Mouse (Mus musculus) midbrain, embryonic 14.5 days (tissue): ENCODE data around the gene Ccdc63. TPM values are rescaled to one million over a fixed set of nuclear protein-coding genes. Genes with fewer than 3 reads are reported as not detected.

ENCODE experiments used
- ATAC-seq: fragments of 200-750 bp; cut with Nextera tagmentation; 2 replicates; pipeline ENCODE4 v1.8.0; 2017; ENCODE audit warnings: moderate number of reproducible peaks, moderate library complexity; ENCODE audit not compliant: low FRiP score, low TSS enrichment
- DNase-seq: peaks from one replicate; pipeline ENCODE4 v3.0.0-alpha.2; 2015
- H3K27ac ChIP-seq: fragments of 300-500 bp; sonication (generic); replicated peaks from 2 replicates; pipeline ENCODE4 v1.5.1; 2014; ENCODE audit warnings: mild to moderate bottlenecking, low read depth, low read length, moderate library complexity
- H3K27me3 ChIP-seq: fragments of 300-500 bp; sonication (generic); 2 replicates; pipeline ENCODE4 v1.6.1; 2014; ENCODE audit warnings: low read length, control low read depth, mixed read lengths; ENCODE audit not compliant: control insufficient read depth, insufficient read depth
- H3K36me3 ChIP-seq: fragments of 300-500 bp; sonication (generic); 2 replicates; pipeline ENCODE4 v1.6.1; 2014; ENCODE audit warnings: low read length, control low read depth; ENCODE audit not compliant: control insufficient read depth, insufficient read depth
- H3K4me1 ChIP-seq: fragments of 300-500 bp; sonication (generic); 2 replicates; pipeline ENCODE4 v1.6.1; 2014; ENCODE audit warnings: mild to moderate bottlenecking, antibody characterized with exemption, low read length, control low read depth; ENCODE audit not compliant: control insufficient read depth, insufficient read depth
- H3K4me2 ChIP-seq: fragments of 300-500 bp; sonication (generic); 2 replicates; pipeline ENCODE4 v1.6.1; 2014; ENCODE audit warnings: mild to moderate bottlenecking, low read length, moderate library complexity
- H3K4me3 ChIP-seq: fragments of 300-500 bp; sonication (generic); replicated peaks from 2 replicates; pipeline ENCODE4 v1.5.1; 2014; ENCODE audit warnings: low read depth, low read length
- H3K9ac ChIP-seq: fragments of 300-500 bp; sonication (generic); replicated peaks from 2 replicates; pipeline ENCODE4 v1.6.1; 2014; ENCODE audit warnings: mild to moderate bottlenecking, low read length, moderate library complexity
- H3K9me3 ChIP-seq: fragments of 300-500 bp; sonication (generic); 2 replicates; pipeline ENCODE4 v1.6.1; 2016; ENCODE audit warnings: low read length, control low read depth, mixed read lengths; ENCODE audit not compliant: control insufficient read depth
- WGBS: fragments of 180-500 bp; shearing (Covaris S2); extraction: QIAGEN DNeasy Blood & Tissue Kit; methylation state at CpG from one replicate; pipeline ENCODE4 v1.1.7; 2014; 5-methylcytosine and 5-hydroxymethylcytosine counted together
- polyA plus RNA-seq: library from polyadenylated mRNA; unstranded; fragments of >200 nt; fragmentation: Nextera tagmentation; extraction: Ambion mirVana; gene quantifications from 2 replicates; pipeline ENCODE4 v1.2.1, GENCODE M21; 2014

Gene Ccdc63
- polyA plus RNA-seq, 1 experiment from 2014 or later = not detected

DNA sequence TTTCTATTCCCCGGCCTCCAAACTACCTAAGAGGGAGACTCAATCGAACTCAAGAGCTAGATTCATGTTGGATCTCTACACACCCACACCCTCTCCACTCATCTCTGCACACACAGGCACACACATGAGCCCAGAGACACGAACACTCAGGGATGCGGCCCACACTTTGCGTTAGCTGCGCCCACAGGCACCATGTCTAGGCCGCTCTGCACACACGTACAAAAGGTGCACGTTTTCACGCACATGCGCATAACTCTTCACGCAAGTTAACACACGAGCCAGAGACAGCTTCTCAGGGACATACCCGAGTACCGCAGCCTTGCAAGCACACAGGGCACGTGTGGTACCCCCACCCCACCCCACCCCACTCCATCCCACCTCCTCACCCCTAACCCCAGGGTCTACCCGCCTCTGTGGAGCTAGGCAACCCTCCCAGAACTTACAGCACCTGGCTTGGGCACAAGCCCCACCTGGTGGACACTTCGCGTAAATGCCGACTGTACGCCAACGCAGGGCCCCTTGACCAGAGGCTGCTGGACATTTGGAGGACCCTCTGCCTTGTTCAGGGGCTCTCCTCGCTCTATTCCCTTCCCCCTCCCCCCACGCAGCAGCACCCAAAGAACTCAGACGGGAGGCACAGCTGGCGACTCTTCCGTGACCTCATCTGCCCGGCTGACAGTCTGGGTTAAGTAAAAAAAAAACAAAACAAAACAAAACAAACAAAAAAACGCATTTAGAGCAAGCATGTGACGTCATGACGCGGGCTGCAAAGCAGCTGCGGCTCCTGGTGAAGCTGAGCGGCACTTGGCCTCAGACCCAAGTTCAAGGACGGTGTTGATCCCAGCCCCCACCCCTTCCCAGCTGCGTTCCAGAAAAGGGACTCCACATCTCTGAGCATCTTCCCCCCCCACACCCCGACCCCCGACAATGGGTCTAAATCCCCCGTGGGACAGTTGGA, 81.3 kb downstream of the Ccdc63 start:
- Histone ChIP-seq H3K9me3 (peaks cover 6% of the 10 kb centered on the region; the same call in 1 of the 2 replicates), H3K4me2 (peak overlapping the region; percentile 43), H3K27me3 (no peaks in the 10 kb centered on the region), H3K36me3 (no peaks in the 10 kb centered on the region), H3K4me3 (no peak overlapping the region), H3K4me1 (peaks cover 3% of the 10 kb centered on the region), H3K9ac (no peak overlapping the region; the same call in 1 of the 2 replicates), H3K27ac (no peak overlapping the region)
- peak; percentile 85 for DNase-seq
- 28% methylated on average over 39 of the region's 39 CpGs for WGBS
- no peak for ATAC-seq

Other genes with a start within 250 kb of the Ccdc63 start
- 25.5 and 28.8 TPM in 2 replicates for gene Cux2, start 90.7 kb downstream of the Ccdc63 start, polyA plus RNA-seq
- gene Myl2, start 39.9 kb downstream of the Ccdc63 start, polyA plus RNA-seq = 1.9 and 3.0 TPM in 2 replicates
- gene Ppp1cc, start 17.5 kb upstream of the Ccdc63 start, polyA plus RNA-seq = 232 and 238 TPM in 2 replicates
- gene Hvcn1, start 66.0 kb upstream of the Ccdc63 start, polyA plus RNA-seq = 1.8 and 2.5 TPM in 2 replicates
- gene Tctn1, start 123.6 kb upstream of the Ccdc63 start, polyA plus RNA-seq = 6.2 and 6.6 TPM in 2 replicates
- gene Pptc7, start 143.5 kb upstream of the Ccdc63 start, polyA plus RNA-seq = 8.5 and 9.1 TPM in 2 replicates
- 18.5 and 27.1 TPM in 2 replicates for gene Rad9b, start 213.4 kb upstream of the Ccdc63 start, polyA plus RNA-seq
- 324 and 331 TPM in 2 replicates for gene Vps29, start 213.5 kb upstream of the Ccdc63 start, polyA plus RNA-seq
- gene Gpn3, start 231.1 kb upstream of the Ccdc63 start, polyA plus RNA-seq = 43.1 and 43.9 TPM in 2 replicates
- gene Fam216a, start 231.5 kb upstream of the Ccdc63 start, polyA plus RNA-seq = 155 and 164 TPM in 2 replicates